ENCODE assay signal across 12 mouse cellular contexts in the genomic region with DNA sequence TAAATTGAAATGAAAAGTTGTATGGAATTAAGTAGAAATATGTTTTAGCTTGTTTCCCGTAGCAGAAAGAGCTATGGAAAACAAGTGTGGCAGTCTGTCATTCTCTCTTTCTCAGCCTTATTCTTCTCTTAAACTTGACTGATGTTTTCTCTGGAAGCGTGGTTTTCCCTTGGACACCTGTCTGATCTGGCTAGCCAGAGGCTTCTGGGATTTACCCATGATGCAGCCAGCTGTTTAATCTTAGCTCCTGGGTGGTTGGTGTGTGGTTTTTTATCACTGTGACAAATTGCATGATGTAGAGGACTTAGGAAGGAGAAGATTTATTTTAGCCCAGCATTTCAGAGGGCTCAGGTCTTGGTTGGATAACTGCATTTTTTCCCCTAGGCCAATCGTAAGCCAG.
"Had no signal": no experiment of that assay in that cellular context is flagged by ENCODE, and none has a peak within 500 bp of the region (broad histone marks: within the 10 kb centered on the region; RNA-seq: fewer than 3 reads in every experiment).

No protein-coding gene starts in this region.

- H3K9ac ChIP-seq: limb, embryonic 13.5 days; liver, embryonic 14.5 days; midbrain, embryonic 12.5 days; stomach, embryonic 15.5 days had no signal

- H3K36me3 ChIP-seq: limb, embryonic 13.5 days; midbrain, embryonic 12.5 days; stomach, embryonic 15.5 days had no signal

- H3K4me2 ChIP-seq: limb, embryonic 13.5 days; midbrain, embryonic 12.5 days; stomach, embryonic 15.5 days had no signal

- ATAC-seq: midbrain, embryonic 16.5 days had no signal

- H3K27me3 ChIP-seq: limb, embryonic 13.5 days; stomach, embryonic 15.5 days had no signal

- H3K9me3 ChIP-seq: limb, embryonic 13.5 days; midbrain, embryonic 12.5 days; stomach, embryonic 15.5 days had no signal

- DNase-seq: kidney, adult 9 months; left cerebral cortex, postnatal 4 days; lung, adult 18-20 months; spleen, adult 18-20 months; thymus, adult 2 months; thymus, postnatal 25 days had no signal

- H3K4me3 ChIP-seq: limb, embryonic 13.5 days; midbrain, embryonic 12.5 days; stomach, embryonic 15.5 days had no signal

- H3K27ac ChIP-seq: kidney, postnatal 0 days; limb, embryonic 13.5 days; liver, embryonic 14.5 days; midbrain, embryonic 12.5 days; stomach, embryonic 15.5 days had no signal
